Mouse (Mus musculus) erythroid progenitor cell, adult 5-6 weeks (primary cell): ENCODE measurements around the gene Pole3. TPM values are rescaled to one million over a fixed set of nuclear protein-coding genes. Genes with fewer than 3 reads are reported as not detected.
A peak's percentile ranks its signal among the peaks of the same experiment; 100 is the strongest.

Experiments used
- ATAC-seq: replicated peaks from 2 replicates; pipeline ENCODE4 v1.8.0; 2016; ENCODE audit warnings: moderate number of reproducible peaks, mild to moderate bottlenecking, moderate TSS enrichment, inconsistent platforms; ENCODE audit not compliant: poor library complexity, low FRiP score, severe bottlenecking
- total RNA-seq, 2 experiments: library from RNA; stranded (forward) in 1 of 2; stranded (reverse) in 1 of 2; fragments of 150-400 nt in 1 of 2; fragments of 186-747, 209-891 nt in 1 of 2; gene quantifications; 2 replicates each; pipeline versions ENCODE4 v1.2.3 to v1.2.4; 2015 to 2017; ENCODE audit warnings: low replicate concordance in 2 of 2

The Pole3 gene
- total RNA-seq, 2 experiments from 2014 or later = 53.0 to 74.2 TPM

DNA sequence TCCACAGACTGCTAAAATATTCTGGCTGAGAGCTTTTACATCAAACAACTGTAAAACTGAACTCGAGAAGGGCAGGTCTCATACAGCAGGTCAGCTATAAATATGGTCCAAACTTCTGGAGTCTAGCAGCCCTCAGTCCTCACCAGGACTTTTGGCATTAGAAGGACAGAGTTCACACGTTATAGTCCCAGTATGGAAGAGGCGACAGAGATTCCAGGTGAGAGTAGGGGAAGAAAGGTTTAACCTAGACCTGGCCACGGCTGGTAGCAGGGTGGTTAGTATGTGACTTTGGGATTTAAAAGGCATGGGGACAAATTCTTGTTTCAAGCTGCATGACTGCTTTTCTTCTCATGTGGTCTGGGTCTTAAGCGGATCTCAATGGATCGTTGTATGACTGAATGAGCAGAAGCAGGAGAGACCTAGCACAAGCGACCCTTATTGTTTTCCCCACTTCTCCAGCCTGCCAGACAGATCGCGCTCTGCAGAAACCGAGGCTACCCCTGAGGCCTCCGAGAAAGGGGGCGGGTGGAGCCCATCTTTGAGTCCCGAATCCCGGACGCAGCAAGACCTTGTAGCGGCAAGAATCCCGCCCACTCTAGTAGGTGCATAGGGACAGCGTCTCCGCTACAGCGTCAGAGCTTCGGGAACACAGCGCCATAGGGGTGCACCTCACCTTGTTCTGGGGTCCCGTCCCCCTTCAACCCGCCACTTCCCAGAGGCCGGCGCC is 5.6 kb downstream of the Pole3 start:
- ATAC-seq = peak; percentile 16

DNA sequence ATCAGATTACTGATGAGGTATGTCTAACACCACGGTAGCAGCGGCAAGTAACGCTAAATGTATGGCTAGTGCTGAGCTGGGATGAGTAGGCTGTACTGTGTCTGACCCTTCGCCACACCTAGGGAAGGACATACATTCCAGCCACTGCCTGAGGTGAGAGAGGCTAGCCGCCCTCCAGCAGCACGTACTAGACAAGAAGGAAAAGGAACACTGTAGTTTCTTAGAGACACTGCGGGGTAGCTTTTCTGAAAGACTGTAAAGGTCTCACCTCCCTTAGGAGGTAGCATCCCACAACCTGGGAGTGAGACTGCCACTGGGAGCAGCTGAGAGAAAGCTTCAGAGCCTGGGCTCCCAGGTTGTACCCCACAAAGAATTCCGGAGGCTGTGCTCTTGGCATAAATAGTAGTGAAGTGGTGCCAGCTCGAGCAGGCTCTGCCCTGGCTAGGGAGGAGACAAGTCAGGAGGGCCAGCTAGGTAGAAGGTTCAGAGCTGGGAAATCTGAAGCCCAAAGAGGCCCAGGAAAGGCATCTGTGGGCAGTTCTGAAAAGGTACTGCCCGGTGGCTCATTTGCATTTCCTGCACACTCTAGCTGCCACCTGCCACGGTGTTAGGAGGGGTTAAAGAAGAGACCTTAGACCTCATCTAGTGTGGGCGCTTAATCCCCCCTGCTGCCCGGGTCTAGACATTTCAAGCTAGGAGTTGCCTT is 6.3 kb downstream of the Pole3 start:
- no peak for ATAC-seq

DNA sequence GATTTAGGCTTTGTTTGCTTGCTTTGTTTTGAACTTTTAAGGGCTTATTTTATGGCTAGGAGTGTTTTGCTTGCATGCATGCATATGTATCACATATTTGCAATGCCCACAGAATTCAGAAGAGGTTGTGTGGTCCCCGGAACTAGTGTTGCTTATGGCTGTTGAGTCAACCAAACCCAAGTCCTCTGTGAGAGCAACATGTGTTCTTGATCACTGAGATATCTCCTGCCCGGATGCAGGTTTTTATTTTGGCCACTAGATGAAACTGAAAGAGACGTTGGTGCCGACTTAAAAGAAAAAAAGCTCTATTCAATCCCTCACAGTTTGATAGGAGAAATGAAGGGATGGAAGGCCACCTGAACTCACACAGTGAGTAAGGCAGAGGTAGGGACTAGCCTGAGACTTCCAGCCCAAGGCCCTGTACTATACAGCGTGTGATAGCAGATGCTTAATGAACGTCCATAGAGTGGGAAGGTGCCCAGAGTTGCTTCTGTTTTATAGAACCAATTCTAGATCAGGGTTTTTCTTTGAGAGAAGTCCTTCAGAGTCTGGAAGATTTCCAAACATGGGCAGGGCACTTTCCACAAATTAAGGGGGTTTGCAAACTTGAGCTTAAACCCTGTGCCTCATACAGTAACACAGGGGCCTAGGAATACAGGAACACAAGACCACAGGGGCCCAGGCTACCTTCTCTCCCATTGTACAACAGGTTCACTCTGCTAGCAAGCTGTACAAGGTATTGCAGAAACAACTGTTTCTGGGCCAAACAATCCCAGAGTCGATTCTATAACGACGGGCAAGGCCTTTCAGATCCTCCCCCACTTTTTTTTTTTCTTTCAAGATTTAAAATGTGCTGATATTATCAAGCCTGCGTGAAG is 7.1 kb downstream of the Pole3 start:
- ATAC-seq = no peak

DNA sequence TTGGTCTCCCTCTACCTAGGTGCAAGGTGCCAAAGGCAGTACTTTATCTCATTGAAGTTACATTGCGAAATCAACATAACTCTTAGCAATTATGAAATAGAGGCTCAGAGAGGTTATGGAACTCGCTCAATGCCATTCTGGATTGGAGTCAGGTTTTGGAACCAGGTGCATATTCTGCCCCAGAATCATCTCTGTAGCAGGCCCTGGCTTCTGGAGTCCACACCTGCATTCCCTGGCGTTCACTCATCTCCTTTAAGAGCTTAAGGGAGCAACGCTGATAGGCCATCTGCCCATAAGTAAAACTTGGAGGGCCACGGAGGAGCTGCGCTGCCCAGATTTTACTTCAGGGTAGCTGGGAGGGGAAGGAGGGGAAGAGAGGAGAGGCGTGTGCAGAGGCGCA is 7.8 kb downstream of the Pole3 start:
- ATAC-seq = peak; percentile 32

DNA sequence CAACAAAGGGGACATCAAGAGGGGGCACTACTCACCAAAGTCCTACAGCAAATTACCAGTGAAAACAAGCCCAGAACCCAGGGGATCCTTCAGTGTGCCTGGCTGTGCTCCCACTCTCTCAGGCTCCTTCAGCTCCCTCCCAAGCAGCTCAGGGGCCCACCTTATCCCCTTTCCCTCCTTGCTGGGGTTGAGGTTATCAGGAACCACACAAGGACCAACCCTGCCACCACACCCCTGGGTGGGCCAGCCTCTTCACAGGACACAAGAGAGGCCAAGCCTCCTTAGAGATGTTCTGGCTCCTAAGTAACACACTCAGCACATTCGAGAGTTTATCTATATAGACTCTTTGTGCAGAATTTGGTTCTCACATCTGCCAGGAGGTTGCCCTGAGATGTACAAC is 8.3 kb downstream of the Pole3 start:
- peak; percentile 74 for ATAC-seq

DNA sequence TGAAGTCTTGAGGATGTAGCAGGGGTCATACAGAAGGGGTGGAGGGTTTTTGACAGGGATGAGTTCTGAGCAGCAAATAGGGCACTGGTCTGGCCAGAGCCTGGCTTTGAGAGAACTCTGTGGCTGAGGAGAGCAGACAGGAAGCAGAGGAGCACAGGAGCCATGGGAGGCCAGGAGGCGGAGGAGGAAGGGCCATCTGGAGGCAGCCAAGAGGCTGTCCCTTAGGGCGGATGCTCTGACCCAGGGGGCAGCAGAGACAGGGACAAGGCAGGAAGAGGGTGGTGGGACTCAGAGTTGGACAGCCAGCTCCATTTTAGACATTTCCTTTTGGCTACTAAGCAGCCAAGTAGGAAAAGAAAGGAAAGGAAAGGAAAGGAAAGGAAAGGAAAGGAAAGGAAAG is 8.8 kb downstream of the Pole3 start:
- peak; percentile 27; the same call in 1 of the 2 replicates for ATAC-seq

DNA sequence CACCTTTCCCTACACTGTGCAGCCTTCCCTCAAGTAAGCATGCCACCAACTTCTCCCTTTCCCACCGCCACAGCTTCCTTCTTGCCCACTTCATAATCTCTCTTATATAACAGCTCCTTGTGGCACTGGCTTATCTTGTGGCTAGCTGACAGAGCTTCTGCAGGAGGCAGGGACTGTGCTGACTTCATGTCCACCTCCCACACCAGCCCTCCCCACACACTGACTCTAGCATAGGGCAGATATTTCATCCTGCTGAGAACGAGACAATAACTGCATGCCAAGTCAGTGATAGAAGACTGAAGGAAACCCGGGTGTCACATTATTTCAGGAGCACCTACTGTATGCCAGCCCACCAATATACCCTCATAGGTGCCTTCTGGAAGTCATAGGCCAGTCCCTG is 9.4 kb downstream of the Pole3 start:
- ATAC-seq = peak; percentile 22

DNA sequence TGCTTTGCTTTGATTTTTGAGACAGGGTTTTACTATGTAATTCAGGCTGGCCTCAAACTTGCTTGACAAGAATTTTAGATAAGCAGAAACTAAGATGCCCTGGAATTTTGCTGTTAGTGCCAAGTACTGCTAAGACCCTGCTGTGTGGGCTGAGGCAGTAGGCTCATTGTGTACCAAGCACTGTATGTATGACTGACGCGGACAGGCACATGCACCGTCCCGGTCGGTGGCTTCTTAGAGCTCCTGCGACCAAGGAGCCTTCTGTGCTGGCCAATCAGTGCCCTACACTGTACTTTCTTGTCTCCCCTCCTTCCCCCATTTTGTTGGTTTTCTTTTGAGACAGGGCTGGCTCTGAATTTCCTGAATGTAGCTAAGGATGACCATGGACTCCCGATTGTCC is 9.9 kb downstream of the Pole3 start:
- ATAC-seq = no peak

DNA sequence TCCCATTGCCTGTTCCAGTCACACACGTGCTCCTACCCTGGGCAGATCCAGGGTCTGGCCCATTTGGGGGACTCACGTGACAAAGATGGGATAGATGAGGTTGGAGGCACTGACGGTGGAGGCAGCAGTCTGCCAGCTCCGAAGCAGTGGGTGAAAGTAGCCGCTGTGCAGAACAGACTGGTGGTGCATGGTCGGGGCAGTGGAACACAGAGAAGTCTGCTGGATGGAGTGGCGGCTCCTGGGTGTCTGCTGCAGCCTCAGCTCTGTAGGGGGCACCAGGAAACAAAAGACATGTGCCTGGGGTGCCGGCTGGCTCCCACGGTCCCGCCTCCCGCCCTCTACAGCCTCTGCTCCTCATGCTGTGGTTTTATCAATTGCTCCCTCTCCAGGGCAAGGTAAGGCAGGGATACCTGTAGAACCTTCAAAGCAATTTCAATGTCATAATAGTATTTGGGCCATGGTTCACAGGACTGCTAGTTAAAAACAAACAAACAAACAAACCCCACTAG is 10.8 kb downstream of the Pole3 start:
- ATAC-seq = no peak

DNA sequence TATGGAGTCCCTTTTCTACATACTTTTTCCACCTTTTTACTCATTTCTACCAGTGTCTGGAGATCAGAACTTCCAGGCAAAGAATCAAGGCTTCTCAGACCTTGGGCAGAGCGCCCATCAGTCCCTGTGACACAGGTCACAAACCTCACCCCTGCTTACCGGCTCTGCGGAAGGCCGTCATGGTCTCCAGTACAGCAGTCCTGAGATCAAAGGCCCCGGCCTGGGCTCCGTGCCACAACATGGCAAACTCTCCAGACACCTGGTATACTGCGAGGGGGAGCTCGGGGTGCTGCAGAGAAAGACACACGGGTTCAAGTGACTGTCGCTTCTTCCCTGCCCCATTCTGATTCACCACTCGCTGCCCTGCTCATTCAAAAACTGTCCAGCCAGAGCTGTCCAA is 14.9 kb downstream of the Pole3 start:
- ATAC-seq = no peak

DNA sequence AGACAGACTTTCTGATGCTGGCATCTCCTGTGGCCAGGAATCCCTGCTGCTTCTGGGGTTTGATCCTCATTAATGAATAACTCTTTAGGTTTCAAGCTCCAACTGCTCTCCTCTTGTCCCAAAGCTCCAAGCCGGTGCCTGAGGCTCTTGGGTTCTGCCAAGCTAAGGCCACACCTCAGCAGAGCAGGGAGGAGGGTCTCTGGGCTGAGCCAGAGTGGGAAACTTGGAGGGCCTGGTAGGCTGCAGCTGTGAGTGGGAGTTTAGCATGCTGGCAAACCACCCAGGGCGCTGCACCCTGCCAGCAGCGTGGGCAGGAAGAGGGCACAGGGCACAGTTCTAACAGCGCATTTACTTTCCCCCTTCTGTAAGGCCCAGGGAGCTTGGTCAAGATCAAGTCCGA is 16.0 kb downstream of the Pole3 start:
- no peak for ATAC-seq

DNA sequence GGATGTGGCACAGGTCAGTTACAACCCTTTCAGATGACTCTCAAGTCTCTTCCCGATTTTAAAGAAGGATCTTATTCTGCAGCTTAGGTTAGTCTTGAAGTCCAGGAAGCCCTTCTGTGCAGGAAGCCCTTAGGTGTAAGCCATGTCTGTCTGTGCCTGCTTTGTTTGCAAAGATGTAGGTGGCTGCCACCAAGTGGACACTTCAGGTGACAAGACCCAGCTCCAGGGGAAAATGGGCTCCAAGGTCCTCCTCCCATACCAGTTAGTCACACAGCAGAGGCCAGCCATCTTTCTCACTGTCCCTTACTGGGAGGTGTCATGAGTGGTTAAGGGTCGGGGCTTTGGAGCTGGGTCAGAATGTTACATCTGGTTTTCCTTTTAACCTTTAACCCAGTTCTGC is 18.1 kb downstream of the Pole3 start:
- ATAC-seq = peak; percentile 23; the same call in 1 of the 2 replicates

DNA sequence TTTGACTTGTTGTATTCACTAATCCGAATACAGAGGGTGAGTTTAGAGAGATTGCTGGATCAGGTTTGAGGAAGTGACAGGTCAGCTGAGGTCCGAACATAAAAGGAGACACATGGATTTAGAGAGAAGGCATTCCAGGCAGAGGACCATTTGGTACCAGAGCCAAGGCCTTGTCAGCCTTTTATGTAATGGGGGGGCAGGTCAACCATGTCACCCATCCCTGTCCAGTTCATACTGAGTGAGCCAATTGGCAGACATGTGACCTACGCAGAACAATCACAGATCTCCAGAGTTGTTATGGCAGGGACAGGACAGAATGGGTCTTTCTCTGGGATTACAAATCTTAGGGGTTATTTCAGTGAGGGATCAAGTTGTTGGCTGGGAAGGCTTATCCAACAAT is 18.9 kb downstream of the Pole3 start:
- no peak for ATAC-seq

DNA sequence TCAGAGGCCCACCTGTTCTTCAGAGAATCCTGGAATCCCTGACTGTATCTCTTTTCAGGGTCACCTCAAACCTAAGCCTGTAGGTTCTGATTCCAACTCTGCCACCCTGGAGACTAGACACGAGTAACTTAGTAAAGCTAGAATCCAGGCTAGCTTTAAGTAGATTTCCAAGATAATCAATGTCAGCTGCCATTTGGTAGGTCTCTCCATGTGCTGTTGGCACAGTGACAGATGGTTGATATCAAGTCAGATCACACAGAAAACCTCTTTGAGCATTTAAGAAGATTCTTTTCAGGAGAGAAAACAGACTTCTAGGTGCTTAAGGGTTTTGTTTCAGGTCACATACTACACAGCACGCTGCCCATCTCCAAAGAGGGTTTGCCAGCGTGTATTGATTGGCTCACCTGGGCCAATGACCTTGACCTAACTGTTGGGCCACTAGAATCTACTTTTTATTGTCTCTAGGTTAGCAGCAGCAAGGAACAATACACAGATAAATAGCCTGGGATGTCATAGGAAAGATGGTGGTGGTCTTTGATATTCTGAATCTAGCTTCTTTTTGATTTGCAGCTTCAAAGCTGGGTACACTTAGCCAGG is 21.4 kb downstream of the Pole3 start, which contains the start of gene Hdhd3:
Hdhd3 (minus strand) TSS at position 94 of the 597 bp plus-strand sequence.
- ATAC-seq = no peak

DNA sequence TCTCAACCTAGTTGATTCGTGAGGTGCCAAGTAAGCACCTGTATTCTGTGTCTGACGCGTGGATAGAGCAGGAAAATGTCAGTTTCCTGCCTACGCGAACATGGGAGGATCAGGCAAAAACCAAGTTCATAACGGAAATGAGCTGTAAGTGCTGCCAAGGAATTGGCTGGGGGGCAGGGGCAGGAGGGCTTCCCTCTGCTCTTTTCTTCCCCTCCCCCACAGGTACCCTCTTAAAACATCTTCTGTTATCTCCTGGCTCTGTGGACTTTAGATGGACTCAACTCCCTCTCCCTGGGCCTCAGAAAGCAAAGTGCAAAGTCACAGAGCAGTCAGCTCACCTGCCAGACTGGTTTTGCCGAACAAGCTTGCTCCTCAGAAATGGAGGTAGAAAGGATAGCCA is 21.9 kb downstream of the Pole3 start:
- ATAC-seq = no peak

DNA sequence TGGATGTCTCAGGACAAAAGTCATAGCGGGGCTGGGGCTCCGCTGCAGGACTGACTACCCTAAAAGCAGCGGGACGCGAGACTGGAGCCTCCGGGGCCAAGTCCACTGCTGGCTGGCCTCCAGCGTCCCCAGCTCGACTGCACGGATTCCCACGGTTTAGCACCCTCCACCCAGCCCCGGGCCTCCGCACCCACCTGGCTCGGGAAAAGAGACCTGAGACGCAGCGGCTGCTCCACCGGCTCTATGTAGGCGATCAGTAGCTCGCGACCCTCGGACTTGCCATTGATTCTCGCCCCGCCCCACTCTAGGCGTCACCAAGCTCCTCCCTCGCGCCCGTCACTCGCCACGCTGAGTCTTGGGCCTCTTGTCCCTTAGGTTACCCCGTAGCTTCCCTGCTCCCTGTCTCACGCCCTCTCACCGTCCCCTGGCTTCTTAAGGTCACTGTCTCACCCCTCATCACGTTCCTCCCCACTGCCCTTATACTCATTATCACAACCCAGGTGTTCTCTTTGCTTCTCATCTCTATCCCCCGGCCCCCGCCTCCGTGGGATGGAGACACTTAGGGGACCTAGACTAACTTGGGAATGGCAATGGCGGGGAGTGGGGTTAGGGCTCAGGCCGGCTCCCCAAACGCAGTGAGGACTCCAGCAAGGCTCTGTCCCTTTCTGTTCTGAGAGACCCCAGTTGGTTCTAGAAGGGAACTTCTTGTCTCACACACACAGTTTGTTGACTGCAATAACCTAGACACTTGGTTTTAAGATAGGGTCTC is 22.7 kb downstream of the Pole3 start:
- peak; percentile 92 for ATAC-seq

DNA sequence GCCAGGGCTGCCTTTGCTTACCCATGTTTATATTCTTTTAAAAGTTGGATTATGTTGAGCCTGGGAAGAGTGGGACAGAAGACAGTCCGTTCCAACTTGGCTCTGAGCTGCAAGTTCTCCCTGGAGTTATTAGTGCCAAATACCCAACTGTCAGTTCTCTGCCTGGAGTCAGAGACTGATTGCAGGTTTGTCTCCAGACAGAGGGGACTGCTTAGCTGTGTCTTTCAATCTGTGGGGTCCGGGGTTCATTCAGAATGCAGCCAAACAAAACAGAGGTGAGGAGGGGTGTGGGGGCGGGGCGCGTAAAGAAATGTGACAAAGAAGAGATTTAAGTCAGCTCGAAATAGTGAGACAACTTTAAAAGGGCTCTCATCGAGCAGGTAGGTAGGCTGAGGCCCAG is 23.3 kb downstream of the Pole3 start:
- no peak for ATAC-seq

DNA sequence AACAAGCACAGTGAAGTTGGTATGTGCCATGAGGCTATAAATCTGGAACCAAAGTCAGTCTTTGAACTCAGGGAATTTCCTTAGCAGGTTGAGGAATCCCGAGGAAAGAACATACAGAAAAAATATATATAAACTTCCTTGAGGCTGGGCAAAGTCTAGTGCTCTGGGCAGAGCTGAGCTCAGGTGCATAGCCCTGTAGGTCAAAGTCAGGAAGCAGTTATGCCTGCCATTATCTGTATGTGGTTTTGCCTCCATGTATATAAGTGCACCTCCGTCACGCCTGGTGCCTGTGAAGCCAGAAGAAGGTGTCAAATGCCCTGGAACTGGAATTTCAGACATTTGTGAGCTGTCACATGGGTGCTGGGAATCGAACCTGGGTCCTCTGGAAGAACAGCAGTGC is 24.1 kb downstream of the Pole3 start:
- no peak for ATAC-seq

DNA sequence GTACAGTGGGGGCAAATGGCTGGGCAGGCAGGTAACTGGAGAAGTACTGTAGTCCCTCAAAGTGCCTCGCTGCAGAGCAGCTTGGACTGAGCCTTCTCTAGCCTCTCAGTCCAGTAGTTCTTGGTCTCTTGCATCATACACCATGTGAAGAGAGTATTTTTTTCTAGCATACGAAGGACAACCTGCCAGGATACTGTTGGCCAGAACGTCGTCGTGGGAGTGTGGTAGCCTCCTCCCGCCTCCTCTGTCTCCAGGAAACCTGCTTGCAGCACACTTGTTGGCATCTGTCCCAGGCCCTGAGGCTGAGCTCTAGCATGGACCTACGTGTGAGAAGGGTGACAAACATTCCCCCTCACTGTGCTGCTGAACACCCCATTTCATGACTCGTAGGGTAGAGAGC is 28.1 kb downstream of the Pole3 start:
- no peak for ATAC-seq
